Mouse (Mus musculus): ENCODE measurements around the gene Ccl8. TPM values are rescaled to one million over a fixed set of nuclear protein-coding genes. Genes with fewer than 3 reads are reported as not detected.

Gene Ccl8
- polyA plus RNA-seq, 1 experiment from 2014 or later: not detected

Other genes starting within 250 kb of the Ccl8 start
- 0.04 and 0.07 TPM in 2 replicates for gene Asic2, start 146.7 kb upstream of the Ccl8 start, polyA plus RNA-seq (2015; fragmentation: Nextera tagmentation; extraction: Ambion mirVana)
- gene Ccl2, start 79.6 kb upstream of the Ccl8 start, polyA plus RNA-seq (2015; fragmentation: Nextera tagmentation; extraction: Ambion mirVana): 10.9 and 11.2 TPM in 2 replicates
- gene Gm17268, start 76.6 kb upstream of the Ccl8 start, polyA plus RNA-seq (2015; fragmentation: Nextera tagmentation; extraction: Ambion mirVana): not detected in 2 replicates
- gene Ccl7, start 69.5 kb upstream of the Ccl8 start, polyA plus RNA-seq (2015; fragmentation: Nextera tagmentation; extraction: Ambion mirVana): 4.6 and 4.8 TPM in 2 replicates
- 1.1 and 1.6 TPM in 2 replicates for gene Ccl11, start 57.4 kb upstream of the Ccl8 start, polyA plus RNA-seq (2015; fragmentation: Nextera tagmentation; extraction: Ambion mirVana)
- 1.9 and 2.0 TPM in 2 replicates for gene Ccl12, start 13.3 kb upstream of the Ccl8 start, polyA plus RNA-seq (2015; fragmentation: Nextera tagmentation; extraction: Ambion mirVana)
- gene Ccl1, start 190.5 kb downstream of the Ccl8 start, polyA plus RNA-seq (2015; fragmentation: Nextera tagmentation; extraction: Ambion mirVana): not detected in 2 replicates

Data from heart, embryonic 13.5 days (tissue).